Mouse (Mus musculus): Measurements from ENCODE around the gene Tbl1xr1.

- TF ChIP-seq CTCF (IDR thresholded peaks at IDR 0.05 in 2 of 3, conservative IDR thresholded peaks at IDR 0.05 in 1 of 3; ENCODE audit: control insufficient read depth in 1 of 3, insufficient read depth in 1 of 3, low read depth in 2 of 3, low read length in 3 of 3, poor library complexity in 1 of 3, severe bottlenecking in 1 of 3): no peak
- TF ChIP-seq NRF1 (IDR thresholded peaks at IDR 0.05; ENCODE audit: insufficient read depth, low read depth, low read length, poor library complexity, severe bottlenecking): no peak
- TF ChIP-seq MAZ (IDR thresholded peaks at IDR 0.05; ENCODE audit: low read depth, low read length): no peak
- TF ChIP-seq GATA1 (IDR thresholded peaks at IDR 0.05; ENCODE audit: low read depth, low read length): no peak
- TF ChIP-seq E2F4 (IDR thresholded peaks at IDR 0.05; ENCODE audit: borderline replicate concordance, low read depth, low read length): no peak
- TF ChIP-seq NELFE (IDR thresholded peaks at IDR 0.05; ENCODE audit: low read depth, low read length): no peak
- no peak for TF ChIP-seq SMC3 (IDR thresholded peaks at IDR 0.05; ENCODE audit: low read depth, low read length)
- TF ChIP-seq POLR2A (IDR thresholded peaks at IDR 0.05; ENCODE audit: control insufficient read depth in 1 of 2, insufficient read depth in 1 of 2, low read depth in 1 of 2, low read length in 2 of 2, poor library complexity in 1 of 2): no peak
- no peak for TF ChIP-seq MAFK (IDR thresholded peaks at IDR 0.05; ENCODE audit: borderline replicate concordance, low read depth, low read length)
- no peak for TF ChIP-seq POLR2AphosphoS2 (IDR thresholded peaks at IDR 0.05; ENCODE audit: low read length)
- no peak for TF ChIP-seq ETS1 (IDR thresholded peaks at IDR 0.05; ENCODE audit: low read depth, low read length)
- TF ChIP-seq ZMIZ1 (IDR thresholded peaks at IDR 0.05; ENCODE audit: low read depth, low read length): no peak
Observed at GRCm38 (mm10) chr3:22115678-22116077, 39.2 kb downstream of the Tbl1xr1 start.
